Mouse (Mus musculus) megakaryocyte progenitor cell, adult 5-6 weeks (primary cell): ENCODE data around the gene Sfxn4. TPM values are rescaled to one million over a fixed set of nuclear protein-coding genes. Genes with fewer than 3 reads are reported as not detected.

Experiments used
- ATAC-seq: replicated peaks from 2 replicates; pipeline ENCODE4 v1.8.0; 2016; ENCODE audit warnings: mild to moderate bottlenecking, moderate TSS enrichment, inconsistent platforms; ENCODE audit not compliant: poor library complexity
- total RNA-seq, 2 experiments: library from RNA; stranded (forward) in 1 of 2; stranded (reverse) in 1 of 2; fragments of 157-497, 149-512 nt in 1 of 2; fragments of 200-1000 nt in 1 of 2; gene quantifications; 2 replicates each; pipeline versions ENCODE4 v1.2.3 to v1.2.4; 2015 to 2017

Sfxn4 gene
- total RNA-seq, 2 experiments from 2014 or later, result 1.3 to 2.6 TPM

GRCm38 (mm10) chr19:60845731-60846130 is 15.5 kb downstream of the Sfxn4 start:
- ATAC-seq, result no peak

DNA sequence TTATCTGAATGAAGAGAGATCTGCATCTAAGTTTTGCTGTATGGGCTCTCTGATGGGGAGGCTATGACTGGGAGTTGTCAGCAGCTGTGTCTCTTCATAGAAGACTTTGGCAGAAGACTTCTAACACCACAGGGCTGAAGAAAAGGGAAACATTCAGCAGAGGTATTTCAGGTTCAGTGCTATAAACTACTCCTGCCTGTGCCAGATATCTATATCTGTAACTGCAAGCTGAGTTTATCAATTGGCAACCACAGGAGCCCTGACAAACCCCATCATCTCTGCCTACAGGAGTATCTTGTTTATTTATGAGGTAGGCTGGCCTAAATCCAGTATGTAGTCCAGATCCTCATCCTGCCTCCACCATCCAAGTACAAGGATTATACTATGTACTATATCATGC is 18.0 kb downstream of the Sfxn4 start:
- peak; percentile 86 for ATAC-seq

- ATAC-seq, result peak; percentile 99
Measured at GRCm38 (mm10) chr19:60837747-60838146, 23.5 kb downstream of the Sfxn4 start.

GRCm38 (mm10) chr19:60818677-60819076 is 42.6 kb downstream of the Sfxn4 start:
- peak; percentile 99 for ATAC-seq

- ATAC-seq, result no peak
Measured at GRCm38 (mm10) chr19:60813133-60813532, 48.1 kb downstream of the Sfxn4 start.

DNA sequence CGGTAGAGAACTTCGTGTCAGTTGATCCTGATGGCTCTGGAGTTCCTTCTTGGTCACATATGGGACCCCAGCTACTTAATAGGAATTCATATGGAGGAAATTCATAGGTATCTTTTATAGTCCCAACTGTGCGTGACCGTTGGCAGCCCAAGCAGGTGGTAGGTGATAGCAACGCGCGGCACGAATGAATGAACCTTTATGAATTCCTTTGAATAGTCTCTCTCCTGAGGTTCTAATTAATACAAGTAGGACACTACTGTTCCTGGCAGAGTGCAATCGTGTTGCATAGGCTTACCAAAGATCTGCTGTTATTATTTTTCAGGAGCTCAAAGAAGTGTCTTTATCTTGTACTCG is 49.3 kb downstream of the Sfxn4 start:
- ATAC-seq, result peak; percentile 10

DNA sequence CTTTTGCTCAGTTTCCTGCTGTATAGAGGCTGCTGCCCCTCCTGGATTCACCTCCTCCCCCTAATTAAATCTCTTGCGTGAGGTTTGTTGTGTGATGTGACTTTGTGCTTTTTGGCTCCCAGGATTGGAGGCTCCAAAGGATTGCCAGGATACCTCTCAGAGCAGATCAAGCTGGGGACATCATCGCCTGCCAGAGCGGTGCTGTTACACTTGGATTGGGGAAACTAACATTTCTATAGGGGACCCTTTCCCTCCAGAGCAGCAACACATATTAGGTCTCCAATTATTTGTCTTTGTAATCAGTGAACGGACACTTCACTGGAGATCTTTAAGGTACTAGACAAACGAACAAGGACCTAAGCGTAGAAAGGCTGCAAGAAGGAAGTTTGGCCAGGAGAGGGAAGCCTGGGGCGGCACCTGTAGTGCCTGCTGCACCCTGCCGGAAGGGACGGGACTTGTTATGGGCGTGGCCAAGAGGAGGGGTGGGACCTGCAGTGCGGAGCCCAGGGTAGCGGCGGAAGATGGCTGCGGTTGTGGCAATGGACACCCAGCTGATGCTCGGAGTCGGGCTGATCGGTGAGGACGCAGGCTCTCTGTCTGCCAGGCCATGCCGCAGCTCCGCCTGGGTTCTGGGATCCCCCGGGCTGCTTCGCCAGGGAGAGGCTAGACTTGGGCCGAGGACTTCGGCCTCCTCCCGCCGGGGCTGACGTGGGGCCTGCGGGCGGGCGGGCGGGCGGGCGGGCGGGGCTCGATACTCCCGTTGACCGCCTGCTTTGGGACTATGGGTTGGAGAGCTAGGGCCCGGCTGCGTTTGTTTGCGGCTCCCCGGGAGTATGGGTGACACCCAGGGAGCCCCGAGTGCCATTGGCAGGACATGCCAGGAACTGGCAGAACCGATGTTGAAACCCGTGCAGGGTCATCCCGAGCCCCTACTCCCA is 49.9 kb downstream of the Sfxn4 start, which contains the start of gene Fam45a:
Gene Fam45a, plus strand, starts transcription at position 488 of the 938 bp plus-strand sequence.
- peak; percentile 99 for ATAC-seq

DNA sequence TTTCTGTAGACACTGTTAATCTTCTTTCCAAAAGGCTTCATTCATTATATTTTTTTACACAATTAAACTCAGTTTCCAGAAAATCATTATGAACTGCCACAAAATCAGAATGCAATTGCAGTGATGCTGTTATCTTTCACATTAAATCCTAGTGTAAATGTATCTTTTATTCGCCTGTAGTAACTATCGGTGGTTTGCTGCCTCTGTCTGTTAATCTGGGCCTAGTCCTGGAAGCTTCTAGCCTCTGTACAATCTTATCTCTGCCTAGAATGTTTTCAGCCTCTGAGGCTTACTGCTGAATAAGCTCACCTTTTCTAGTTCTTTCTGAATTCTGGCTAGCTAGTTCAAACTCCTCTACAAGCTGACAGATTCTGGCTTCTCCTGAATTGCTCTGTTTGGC is 51.4 kb downstream of the Sfxn4 start:
- ATAC-seq, result no peak

GRCm38 (mm10) chr19:60804903-60805302 is 56.4 kb downstream of the Sfxn4 start:
- ATAC-seq, result peak; percentile 43; the same call in 1 of the 2 replicates

- peak; percentile 90 for ATAC-seq
Measured at GRCm38 (mm10) chr19:60799867-60800569, 61.3 kb downstream of the Sfxn4 start.

GRCm38 (mm10) chr19:60797415-60797814 is 63.9 kb downstream of the Sfxn4 start:
- no peak for ATAC-seq

- ATAC-seq, result peak; percentile 50
Measured at GRCm38 (mm10) chr19:60795244-60795643, 66.0 kb downstream of the Sfxn4 start.

DNA sequence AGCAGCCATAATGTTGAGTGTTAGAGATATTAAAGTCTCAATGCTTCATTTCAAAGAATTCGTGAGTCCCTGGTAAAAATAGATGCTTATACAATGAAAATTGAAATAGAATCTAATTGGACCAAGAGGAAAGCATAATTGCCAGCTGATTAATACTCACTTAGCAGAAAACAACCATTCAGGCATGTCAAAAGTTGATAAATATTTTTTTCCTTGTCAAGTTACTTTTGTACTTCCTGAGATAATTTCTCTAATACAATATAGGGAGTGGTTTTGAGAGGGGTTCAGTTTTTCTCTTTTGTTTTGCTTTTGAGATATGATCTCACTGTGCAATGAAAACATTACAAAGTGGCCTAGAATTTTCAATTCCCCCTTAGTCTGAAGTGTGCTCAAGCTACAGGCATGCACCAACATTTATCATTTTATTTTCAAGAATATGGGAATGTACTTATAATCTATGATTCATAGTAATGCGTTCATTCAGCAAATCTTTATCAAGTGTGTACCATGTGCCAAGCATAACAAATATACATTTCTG is 68.0 kb downstream of the Sfxn4 start:
- ATAC-seq, result no peak

DNA sequence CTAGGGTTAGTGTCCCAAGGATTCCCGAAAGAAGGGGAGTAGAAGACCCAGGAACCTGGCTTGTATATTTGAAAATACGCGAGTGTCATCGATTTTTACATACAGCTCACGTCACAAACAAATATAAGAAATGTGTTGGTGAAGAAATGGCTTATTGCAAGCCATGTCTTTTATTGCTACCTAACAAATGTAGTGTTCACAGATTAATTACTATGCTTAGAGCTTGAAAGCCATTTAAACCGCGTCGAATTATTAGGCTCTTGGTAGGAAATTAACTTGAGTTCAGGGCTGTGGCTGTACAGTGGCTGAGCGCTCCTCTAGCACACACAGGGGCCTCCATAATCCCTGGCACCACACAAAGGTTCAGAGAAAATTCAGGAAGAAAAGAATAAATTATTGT is 70.1 kb downstream of the Sfxn4 start:
- ATAC-seq, result no peak

DNA sequence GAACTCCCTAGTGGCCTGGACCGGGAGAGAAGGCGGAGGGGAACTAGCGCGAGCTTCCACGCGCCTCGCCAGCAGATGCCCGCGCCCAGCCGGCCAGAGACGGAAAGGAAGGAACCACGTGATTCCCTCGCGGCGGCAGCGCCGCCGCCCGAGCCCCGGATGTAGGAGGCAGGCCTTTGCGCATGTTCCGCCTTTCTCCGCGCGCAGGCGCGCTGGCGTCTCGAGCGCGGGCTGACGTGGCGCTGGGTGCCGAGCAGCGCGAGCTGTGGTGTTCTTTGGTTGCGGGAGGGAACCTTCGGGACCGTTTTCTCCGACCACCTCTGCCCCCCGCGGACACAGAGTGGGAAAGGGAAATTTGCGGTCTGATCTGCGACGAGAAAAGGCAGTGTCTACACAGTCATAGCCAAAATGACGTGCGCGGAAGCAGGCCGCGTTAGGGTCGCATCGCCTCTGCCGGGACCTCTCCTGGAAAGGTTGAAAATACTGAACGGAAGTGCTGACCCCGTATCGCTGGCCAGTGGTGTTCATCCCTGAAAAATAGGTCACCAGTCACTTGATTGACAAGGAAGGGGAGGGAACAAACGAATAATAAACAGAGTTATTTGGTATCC is 70.6 kb downstream of the Sfxn4 start, which contains the start of gene Eif3a:
Gene Eif3a, minus strand, starts transcription at position 108 of the 611 bp plus-strand sequence.
- peak; percentile 73 for ATAC-seq

- ATAC-seq, result peak; percentile 47
Measured at GRCm38 (mm10) chr19:60789919-60790506, 71.3 kb downstream of the Sfxn4 start.

DNA sequence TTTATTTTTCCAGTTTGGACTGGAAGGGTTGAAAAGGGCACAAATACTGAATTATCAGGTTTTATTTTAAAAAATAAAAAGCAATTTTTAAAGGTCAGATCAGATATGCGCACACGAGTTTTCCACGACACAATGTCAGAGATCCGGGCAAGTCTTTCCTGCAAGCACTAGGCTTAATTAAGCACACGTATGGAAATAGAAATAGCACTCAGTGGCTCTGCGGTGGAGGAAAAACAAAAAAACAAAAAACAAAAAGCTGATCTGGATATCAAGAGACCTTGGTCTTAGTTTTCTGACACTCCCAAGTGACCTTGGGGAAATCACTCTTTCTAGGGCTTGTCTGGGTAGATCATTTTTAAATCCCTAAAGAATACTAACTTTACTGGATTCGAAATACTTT is 71.8 kb downstream of the Sfxn4 start:
- no peak for ATAC-seq

DNA sequence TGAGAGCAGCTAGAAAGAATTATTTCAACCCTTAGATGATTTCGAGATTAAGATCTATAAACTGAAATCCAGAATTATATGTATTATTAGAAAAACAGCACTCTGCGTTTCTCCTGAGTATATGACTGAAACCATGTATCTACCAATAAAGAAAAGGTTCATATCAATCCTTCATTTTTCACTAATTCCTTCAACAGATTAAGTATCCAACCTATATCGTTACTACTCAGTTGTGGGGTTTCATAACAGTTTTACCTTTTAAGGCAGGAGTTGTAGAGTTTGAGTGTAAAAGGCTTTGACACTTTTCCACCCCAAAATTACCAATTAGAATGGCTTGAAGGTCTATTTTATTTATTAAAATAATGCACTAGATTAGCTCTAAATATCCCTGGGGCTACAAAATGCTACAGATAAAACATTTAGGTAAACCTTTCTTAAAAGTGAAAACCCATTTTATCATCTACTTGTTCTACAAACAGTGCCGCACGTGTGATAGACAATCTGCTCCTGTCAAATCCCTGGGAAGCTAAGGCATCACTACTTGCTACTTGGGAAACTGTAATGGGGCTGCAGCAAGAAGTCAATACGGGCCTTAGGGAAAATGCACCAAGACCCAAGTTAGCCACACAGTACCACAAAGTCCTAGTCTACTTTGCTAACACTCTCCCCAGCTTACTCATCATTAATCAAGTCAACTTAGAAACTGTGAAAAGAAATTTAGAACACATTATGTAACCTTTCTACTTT is 72.9 kb downstream of the Sfxn4 start:
- ATAC-seq, result no peak

- ATAC-seq, result no peak
Measured at GRCm38 (mm10) chr19:60787465-60788150, 73.7 kb downstream of the Sfxn4 start.
